Mouse (Mus musculus): ENCODE results near the gene Kirrel. TPM values are rescaled to one million over a fixed set of nuclear protein-coding genes. Genes with fewer than 3 reads are reported as not detected.

Kirrel gene
- total and polyA plus RNA-seq, 3 experiments, result not detected

GRCm38 (mm10) chr3:87150056-87150688 lies 24.4 kb downstream of the Kirrel start:
- Histone ChIP-seq H3K4me1 (ENCODE audit: control insufficient read depth in 1 of 2, insufficient read depth in 2 of 2, low read length in 2 of 2) (no peaks in the 10 kb centered on the region), H3K79me2 (ENCODE audit: control insufficient read depth, insufficient read depth, low read length, poor library complexity) (no peaks in the 10 kb centered on the region), H3K9me3 (replicated peaks; ENCODE audit: insufficient read depth, low read length) (no peaks in the 10 kb centered on the region), H3K27me3 (ENCODE audit: control insufficient read depth in 1 of 2, insufficient read depth in 2 of 2, low read length in 2 of 2) (no peaks in the 10 kb centered on the region), H3K9ac (ENCODE audit: control insufficient read depth, low read depth, low read length, poor library complexity, severe bottlenecking) (no peak overlapping the region), H3K4me3 (ENCODE audit: control insufficient read depth in 1 of 2, insufficient read depth in 1 of 2, low read depth in 2 of 2, low read length in 2 of 2) (no peak overlapping the region), H3K27ac (ENCODE audit: control insufficient read depth, low read depth, low read length) (no peak overlapping the region), H3K36me3 (ENCODE audit: control insufficient read depth in 1 of 2, insufficient read depth in 2 of 2, low read length in 2 of 2) (no peaks in the 10 kb centered on the region)
- DNase-seq (ENCODE audit: low read depth, low spot score), result no peak
- no peak for TF ChIP-seq ELF1 (IDR thresholded peaks at IDR 0.05; ENCODE audit: low read depth, low read length)
- TF ChIP-seq POLR2AphosphoS5 (IDR thresholded peaks at IDR 0.05; ENCODE audit: borderline replicate concordance, low read depth, low read length), result no peak
- no peak for TF ChIP-seq ZNF384 (IDR thresholded peaks at IDR 0.05; ENCODE audit: low read depth, low read length)

- H3K9ac ChIP-seq (ENCODE audit: control insufficient read depth, low read depth, low read length, poor library complexity, severe bottlenecking), result no peak overlapping the region
- no peaks in the 10 kb centered on the region for H3K4me1 ChIP-seq (ENCODE audit: control insufficient read depth in 1 of 2, insufficient read depth in 2 of 2, low read length in 2 of 2)
- no peak for DNase-seq (ENCODE audit: low read depth, low spot score)
- H3K36me3 ChIP-seq (ENCODE audit: control insufficient read depth in 1 of 2, insufficient read depth in 2 of 2, low read length in 2 of 2), result no peaks in the 10 kb centered on the region
- H3K79me2 ChIP-seq (ENCODE audit: control insufficient read depth, insufficient read depth, low read length, poor library complexity), result no peaks in the 10 kb centered on the region
- no peak for TF ChIP-seq USF2 (IDR thresholded peaks at IDR 0.05; ENCODE audit: borderline replicate concordance in 1 of 2, insufficient read depth in 1 of 2, low read depth in 1 of 2, low read length in 2 of 2)
- no peak for TF ChIP-seq ZMIZ1 (IDR thresholded peaks at IDR 0.05; ENCODE audit: low read depth, low read length)
- no peak for TF ChIP-seq ZC3H11A (IDR thresholded peaks at IDR 0.05; ENCODE audit: low read depth, low read length)
- no peak for TF ChIP-seq MEF2A (IDR thresholded peaks at IDR 0.05; ENCODE audit: extremely low read depth, insufficient replicate concordance, low read depth, low read length, poor library complexity, severe bottlenecking)
- no peak for TF ChIP-seq POLR2AphosphoS5 (IDR thresholded peaks at IDR 0.05; ENCODE audit: borderline replicate concordance, low read depth, low read length)
- TF ChIP-seq GABPA (IDR thresholded peaks at IDR 0.05; ENCODE audit: low read depth, low read length), result no peak
- no peak for TF ChIP-seq POLR2A (IDR thresholded peaks at IDR 0.05; ENCODE audit: control insufficient read depth in 1 of 2, insufficient read depth in 1 of 2, low read depth in 1 of 2, low read length in 2 of 2, poor library complexity in 1 of 2)
- TF ChIP-seq ZNF384 (IDR thresholded peaks at IDR 0.05; ENCODE audit: low read depth, low read length), result no peak
- no peak overlapping the region for H3K27ac ChIP-seq (ENCODE audit: control insufficient read depth, low read depth, low read length)
- no peak overlapping the region for H3K4me3 ChIP-seq (ENCODE audit: control insufficient read depth in 1 of 2, insufficient read depth in 1 of 2, low read depth in 2 of 2, low read length in 2 of 2)
- H3K9me3 ChIP-seq (replicated peaks; ENCODE audit: insufficient read depth, low read length), result no peaks in the 10 kb centered on the region
- no peaks in the 10 kb centered on the region for H3K27me3 ChIP-seq (ENCODE audit: control insufficient read depth in 1 of 2, insufficient read depth in 2 of 2, low read length in 2 of 2)
These were observed 25.1 kb downstream of the Kirrel start for GRCm38 (mm10) chr3:87149425-87149824.

GRCm38 (mm10) chr3:87144476-87145240 lies 29.9 kb downstream of the Kirrel start:
- Histone ChIP-seq H3K4me3 (ENCODE audit: control insufficient read depth in 1 of 2, insufficient read depth in 1 of 2, low read depth in 2 of 2, low read length in 2 of 2) (no peak overlapping the region), H3K4me1 (ENCODE audit: control insufficient read depth in 1 of 2, insufficient read depth in 2 of 2, low read length in 2 of 2) (no peaks in the 10 kb centered on the region), H3K27me3 (ENCODE audit: control insufficient read depth in 1 of 2, insufficient read depth in 2 of 2, low read length in 2 of 2) (no peaks in the 10 kb centered on the region), H3K79me2 (ENCODE audit: control insufficient read depth, insufficient read depth, low read length, poor library complexity) (no peaks in the 10 kb centered on the region), H3K36me3 (ENCODE audit: control insufficient read depth in 1 of 2, insufficient read depth in 2 of 2, low read length in 2 of 2) (no peaks in the 10 kb centered on the region), H3K9ac (ENCODE audit: control insufficient read depth, low read depth, low read length, poor library complexity, severe bottlenecking) (no peak overlapping the region), H3K9me3 (replicated peaks; ENCODE audit: insufficient read depth, low read length) (no peaks in the 10 kb centered on the region), H3K27ac (ENCODE audit: control insufficient read depth, low read depth, low read length) (no peak overlapping the region)
- DNase-seq (ENCODE audit: low read depth, low spot score), result no peak
- TF ChIP-seq BHLHE40 (IDR thresholded peaks at IDR 0.05; ENCODE audit: borderline replicate concordance, low read depth, low read length) (no peak), MAX (IDR thresholded peaks at IDR 0.05; ENCODE audit: low read length) (no peak), ETS1 (IDR thresholded peaks at IDR 0.05; ENCODE audit: low read depth, low read length) (no peak), ZMIZ1 (IDR thresholded peaks at IDR 0.05; ENCODE audit: low read depth, low read length) (no peak), UBTF (IDR thresholded peaks at IDR 0.05; ENCODE audit: borderline replicate concordance, insufficient read depth, low read depth, low read length) (no peak)

Data from MEL (cell line).